Mouse (Mus musculus): Measurements from ENCODE around the gene Rab33b. TPM values are rescaled to one million over a fixed set of nuclear protein-coding genes. Genes with fewer than 3 reads are reported as not detected.
A peak's percentile ranks its signal among the peaks of the same experiment; 100 is the strongest.
"Not testable (repeated sequence)": the region's sequence is repeated elsewhere in the genome, so short reads cannot be mapped to it uniquely, and the experiment has no call there.

The Rab33b gene
- 17.8 and 21.3 TPM in 2 replicates for polyA plus RNA-seq (2014; fragmentation: Nextera tagmentation; extraction: Ambion mirVana)

DNA sequence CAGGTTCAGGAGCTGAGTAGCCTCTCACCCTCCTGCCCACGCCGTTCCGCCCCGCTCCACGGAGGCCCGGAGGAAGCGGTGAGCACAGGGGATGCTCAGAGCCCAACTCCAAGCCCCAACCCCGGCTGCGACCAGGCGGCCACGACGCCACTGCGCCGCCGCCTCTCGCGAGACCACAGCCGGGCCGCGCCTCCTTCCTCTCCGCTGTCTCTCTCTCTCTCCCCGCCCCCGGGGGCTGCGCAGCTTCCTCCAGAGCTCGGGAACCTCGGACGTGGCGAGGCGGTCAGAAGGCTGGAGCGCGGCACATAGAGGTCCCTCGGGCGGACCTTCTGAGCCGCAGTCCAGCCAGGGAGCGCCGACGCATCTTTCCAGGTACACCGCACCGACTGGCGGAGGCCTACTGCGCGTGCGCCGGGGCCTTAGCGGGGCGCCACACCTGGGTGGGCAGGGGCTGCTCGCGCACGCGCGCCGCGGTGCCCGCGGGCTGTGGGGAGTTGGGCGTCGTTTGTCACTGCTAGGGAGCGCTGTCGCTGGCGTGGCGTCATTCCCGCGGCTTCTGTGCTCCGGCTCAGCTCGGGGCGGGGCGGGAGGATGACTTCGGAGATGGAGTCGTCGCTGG is at the start of gene Rab33b:
Gene Rab33b, plus strand, starts transcription at position 180 of the 619 bp plus-strand sequence.
- ATAC-seq (ENCODE audit: insufficient read depth): peak; percentile 98
- Histone ChIP-seq H3K9me3 (ENCODE audit: low read depth, low read length) (no peaks in the 10 kb centered on the region), H3K4me2 (peak within 1 kb of the TSS; percentile 84), H3K4me1 (ENCODE audit: insufficient read depth) (peaks cover 6% of the 10 kb centered on the region; the same call in 1 of the 2 replicates), H3K27ac (ENCODE audit: low read depth) (peak within 1 kb of the TSS; percentile 95), H3K36me3 (ENCODE audit: insufficient read depth) (no peaks in the 10 kb centered on the region), H3K9ac (peak within 1 kb of the TSS; percentile 86), H3K4me3 (ENCODE audit: low read depth, low read length) (peak within 1 kb of the TSS; percentile 78), H3K27me3 (ENCODE audit: insufficient read depth, low read length) (no peaks in the 10 kb centered on the region)
- peak; percentile 31 for TF ChIP-seq CTCF (IDR thresholded peaks at IDR 0.05; ENCODE audit: low read depth)
- peak; percentile 96 for DNase-seq
- WGBS: under 1% methylated on average over 70 of the region's 70 CpGs

DNA sequence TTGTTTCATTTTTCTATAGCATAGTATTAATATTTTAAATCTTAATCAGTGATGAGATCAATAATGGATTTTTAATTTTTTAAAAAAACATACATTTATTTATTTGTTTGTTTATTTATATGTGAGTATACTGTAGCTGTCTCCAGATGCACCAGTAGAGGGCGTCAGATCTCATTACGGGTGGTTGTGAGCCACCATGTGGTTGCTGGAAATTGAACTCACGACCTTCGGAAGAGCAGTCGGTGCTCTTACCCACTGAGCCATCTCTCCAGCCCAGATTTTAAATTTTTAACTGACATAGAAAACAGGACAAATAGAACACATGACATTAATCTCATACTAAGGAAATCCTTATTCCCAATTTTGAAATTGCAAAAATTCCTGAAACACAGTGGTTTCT is 49.4 kb upstream of the Rab33b start:
- not testable (repeated sequence) for ATAC-seq (ENCODE audit: insufficient read depth); H3K9ac ChIP-seq; H3K4me3 ChIP-seq (ENCODE audit: low read depth, low read length); H3K27me3 ChIP-seq (ENCODE audit: insufficient read depth, low read length); H3K4me2 ChIP-seq; H3K27ac ChIP-seq (ENCODE audit: low read depth); DNase-seq; H3K4me1 ChIP-seq (ENCODE audit: insufficient read depth); H3K9me3 ChIP-seq (ENCODE audit: low read depth, low read length)
- whole genome bisulfite sequencing: 81% methylated on average over 5 of the region's 5 CpGs
- peaks cover 20% of the 10 kb centered on the region for H3K36me3 ChIP-seq (ENCODE audit: insufficient read depth)

DNA sequence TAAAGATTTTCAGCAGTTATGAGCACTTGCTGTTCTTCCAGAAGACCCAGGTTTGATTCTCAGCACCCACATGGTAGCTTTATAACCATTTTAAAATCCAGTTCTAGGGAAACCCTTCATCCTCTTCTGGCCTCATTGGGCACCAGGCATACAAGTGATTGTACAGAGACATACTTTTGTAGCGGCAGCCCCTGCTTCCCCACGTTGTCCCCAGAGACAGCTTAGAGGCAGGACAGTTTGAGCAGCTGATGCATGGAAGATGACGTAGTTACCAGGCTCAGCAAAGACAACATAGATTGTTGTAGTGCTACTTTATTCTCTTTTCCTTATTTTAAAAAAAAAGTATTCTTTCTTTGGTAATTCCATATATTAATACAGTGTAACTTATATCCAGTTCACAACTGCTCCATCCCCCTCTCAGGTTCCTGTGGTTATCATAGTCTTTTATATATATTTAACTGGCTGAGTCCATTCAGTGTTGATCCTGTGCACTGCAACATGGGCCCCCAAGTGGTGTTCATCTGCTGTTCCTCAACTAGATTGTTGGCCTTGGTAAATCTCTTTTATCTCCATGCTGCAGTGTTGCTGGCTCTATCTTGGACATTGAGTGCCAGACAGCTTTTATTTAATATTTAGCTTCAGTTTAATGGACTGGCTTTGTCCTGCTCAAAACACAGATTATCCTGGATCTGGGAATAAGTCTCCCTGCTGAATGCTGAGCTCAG is 48.7 kb upstream of the Rab33b start:
- ATAC-seq (ENCODE audit: insufficient read depth) (no peak), DNase-seq (no peak)
- no peaks in the 10 kb centered on the region for H3K9me3 ChIP-seq (ENCODE audit: low read depth, low read length)
- WGBS: 89% methylated on average over 3 of the region's 3 CpGs
- no peak overlapping the region for H3K4me2 ChIP-seq
- H3K4me3 ChIP-seq (ENCODE audit: low read depth, low read length): no peak overlapping the region
- no peaks in the 10 kb centered on the region for H3K4me1 ChIP-seq (ENCODE audit: insufficient read depth)
- H3K9ac ChIP-seq: no peak overlapping the region
- H3K36me3 ChIP-seq (ENCODE audit: insufficient read depth): peaks cover 25% of the 10 kb centered on the region
- no peaks in the 10 kb centered on the region for H3K27me3 ChIP-seq (ENCODE audit: insufficient read depth, low read length)
- no peak for TF ChIP-seq CTCF (IDR thresholded peaks at IDR 0.05; ENCODE audit: low read depth)
- H3K27ac ChIP-seq (ENCODE audit: low read depth): no peak overlapping the region

DNA sequence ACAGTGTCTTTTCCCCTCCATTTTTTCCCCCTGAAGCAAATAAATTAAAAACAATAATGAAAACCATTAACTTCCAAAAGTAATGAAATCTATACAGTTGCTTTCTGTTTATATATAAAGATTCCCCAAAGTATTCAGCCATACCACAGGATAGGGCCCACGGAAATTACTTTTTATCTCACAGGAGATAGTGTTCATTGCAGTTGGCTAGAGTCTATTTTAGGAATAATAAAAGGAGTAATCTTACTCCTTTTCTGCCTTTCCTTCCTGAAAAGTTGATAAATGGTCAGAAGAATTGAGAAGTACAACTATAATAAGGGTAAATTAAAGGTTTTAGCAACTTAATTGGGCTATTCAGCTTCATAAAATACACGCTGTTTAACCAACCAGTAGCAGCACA is 15.2 kb upstream of the Rab33b start:
- Histone ChIP-seq H3K9ac (no peak overlapping the region), H3K9me3 (ENCODE audit: low read depth, low read length) (no peaks in the 10 kb centered on the region), H3K4me2 (no peak overlapping the region), H3K27ac (ENCODE audit: low read depth) (no peak overlapping the region), H3K27me3 (ENCODE audit: insufficient read depth, low read length) (no peaks in the 10 kb centered on the region), H3K4me3 (ENCODE audit: low read depth, low read length) (no peak overlapping the region), H3K4me1 (ENCODE audit: insufficient read depth) (no peaks in the 10 kb centered on the region), H3K36me3 (ENCODE audit: insufficient read depth) (peaks cover 88% of the 10 kb centered on the region)
- TF ChIP-seq CTCF (IDR thresholded peaks at IDR 0.05; ENCODE audit: low read depth): no peak
- DNase-seq: no peak
- WGBS: 82% methylated on average over 2 of the region's 2 CpGs
- no peak for ATAC-seq (ENCODE audit: insufficient read depth)

DNA sequence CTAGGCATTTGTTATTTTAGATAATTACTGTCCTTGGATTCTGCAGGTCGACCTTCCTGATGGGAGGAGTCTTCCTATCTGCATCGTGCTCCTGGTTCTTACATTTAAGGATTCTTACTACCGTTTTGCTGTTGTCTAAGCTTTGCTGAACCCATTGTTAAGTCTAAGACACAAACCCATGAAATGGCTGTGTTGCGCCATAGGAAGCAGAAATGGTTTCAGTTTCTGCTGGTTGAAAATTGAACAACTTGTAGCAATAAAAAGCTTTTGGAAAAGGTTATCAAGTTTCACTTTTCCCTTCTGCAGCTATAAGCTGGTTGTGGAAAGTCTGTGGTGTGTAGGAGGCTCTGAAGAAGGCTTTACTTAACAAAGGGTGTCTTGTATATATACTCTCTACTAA is 8.0 kb upstream of the Rab33b start:
- WGBS: 71% methylated on average over 4 of the region's 4 CpGs
- H3K4me2 ChIP-seq: no peak overlapping the region

DNA sequence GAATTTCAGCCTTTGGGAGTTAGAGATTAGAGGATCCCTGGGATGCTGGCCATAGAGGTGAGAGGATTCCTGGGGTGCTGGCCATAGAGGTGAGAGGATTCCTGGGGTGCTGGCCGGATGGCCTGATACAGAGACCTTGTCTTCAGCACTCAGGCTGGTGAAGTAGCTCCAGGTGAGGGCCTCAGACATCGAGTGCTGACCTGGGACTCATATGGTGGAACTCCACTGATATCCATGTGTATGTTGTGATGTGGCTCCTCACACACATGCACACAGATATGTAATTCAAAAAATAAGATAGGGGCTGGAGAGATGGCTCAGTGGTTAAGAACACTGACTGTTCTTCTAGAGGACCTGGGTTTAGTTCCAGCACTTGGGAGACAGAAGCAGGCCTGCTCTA is 3.8 kb upstream of the Rab33b start:
- no peak for TF ChIP-seq CTCF (IDR thresholded peaks at IDR 0.05; ENCODE audit: low read depth)
- no peak for ATAC-seq (ENCODE audit: insufficient read depth)

More for the DNA sequence above, 8.0 kb upstream of the Rab33b start:
- TF ChIP-seq CTCF (IDR thresholded peaks at IDR 0.05; ENCODE audit: low read depth): no peak
- H3K27me3 ChIP-seq (ENCODE audit: insufficient read depth, low read length): no peaks in the 10 kb centered on the region
- H3K4me3 ChIP-seq (ENCODE audit: low read depth, low read length): no peak overlapping the region
- DNase-seq (no peak), ATAC-seq (ENCODE audit: insufficient read depth) (no peak)
- H3K9me3 ChIP-seq (ENCODE audit: low read depth, low read length): no peaks in the 10 kb centered on the region
- H3K4me1 ChIP-seq (ENCODE audit: insufficient read depth): no peaks in the 10 kb centered on the region
- peaks cover 53% of the 10 kb centered on the region for H3K36me3 ChIP-seq (ENCODE audit: insufficient read depth)
- H3K27ac ChIP-seq (ENCODE audit: low read depth): no peak overlapping the region
- no peak overlapping the region for H3K9ac ChIP-seq

DNA sequence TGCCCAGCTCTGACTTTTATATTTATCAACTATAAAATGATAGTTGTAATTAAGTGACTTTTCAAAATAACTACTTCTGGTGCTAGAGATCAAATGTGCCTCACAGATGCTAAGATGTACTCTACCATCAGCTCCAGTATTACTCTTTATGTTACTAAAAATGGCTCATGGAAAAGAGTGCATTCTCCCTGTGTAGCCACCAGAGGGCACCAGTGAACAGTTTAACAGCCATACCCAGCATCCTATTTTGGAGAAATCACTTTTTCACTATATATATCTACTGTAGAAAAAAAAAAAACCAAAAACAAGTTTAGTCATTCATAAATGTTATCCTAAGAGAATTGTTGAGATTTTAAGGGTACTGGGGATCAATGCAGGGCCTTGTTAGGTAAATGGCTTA is 2.7 kb upstream of the Rab33b start:
- Histone ChIP-seq H3K4me3 (ENCODE audit: low read depth, low read length) (no peak overlapping the region), H3K4me1 (ENCODE audit: insufficient read depth) (peaks cover 6% of the 10 kb centered on the region; the same call in 1 of the 2 replicates), H3K27ac (ENCODE audit: low read depth) (no peak overlapping the region), H3K9ac (no peak overlapping the region), H3K27me3 (ENCODE audit: insufficient read depth, low read length) (no peaks in the 10 kb centered on the region), H3K9me3 (ENCODE audit: low read depth, low read length) (no peaks in the 10 kb centered on the region), H3K4me2 (no peak overlapping the region), H3K36me3 (ENCODE audit: insufficient read depth) (peaks cover 4% of the 10 kb centered on the region; the same call in 1 of the 2 replicates)
- TF ChIP-seq CTCF (IDR thresholded peaks at IDR 0.05; ENCODE audit: low read depth): peak; percentile 82
- ATAC-seq (ENCODE audit: insufficient read depth) (no peak), DNase-seq (peak; percentile 88)

More for the DNA sequence above, 3.8 kb upstream of the Rab33b start:
- peaks cover 15% of the 10 kb centered on the region; the same call in 1 of the 2 replicates for H3K36me3 ChIP-seq (ENCODE audit: insufficient read depth)
- H3K9ac ChIP-seq: no peak overlapping the region
- H3K9me3 ChIP-seq (ENCODE audit: low read depth, low read length): no peaks in the 10 kb centered on the region
- 38% methylated on average over 2 of the region's 2 CpGs for WGBS
- H3K4me1 ChIP-seq (ENCODE audit: insufficient read depth): no peaks in the 10 kb centered on the region
- H3K27me3 ChIP-seq (ENCODE audit: insufficient read depth, low read length): no peaks in the 10 kb centered on the region
- no peak overlapping the region for H3K4me2 ChIP-seq
- H3K4me3 ChIP-seq (ENCODE audit: low read depth, low read length): no peak overlapping the region
- H3K27ac ChIP-seq (ENCODE audit: low read depth): no peak overlapping the region
- DNase-seq: no peak
